Mouse (Mus musculus): ENCODE data around the gene Cacnb3.
"Not testable (repeated sequence)": the region's sequence is repeated elsewhere in the genome, so short reads cannot be mapped to it uniquely, and the experiment has no call there.

Gene Cacnb3

GRCm38 (mm10) chr15:98630540-98630939 lies at the start of gene Cacnb3:
TSS of gene Cacnb3 (plus strand) at chr15:98630840.
- DNase-seq (ENCODE audit: low read depth, low spot score), result no peak

GRCm38 (mm10) chr15:98582410-98582809 lies 48.2 kb upstream of the Cacnb3 start:
- DNase-seq (ENCODE audit: low read depth, low spot score), result no peak

GRCm38 (mm10) chr15:98582996-98583395 lies 47.6 kb upstream of the Cacnb3 start:
- no peak for DNase-seq (ENCODE audit: low read depth, low spot score)

GRCm38 (mm10) chr15:98585421-98585820 lies 45.2 kb upstream of the Cacnb3 start:
- DNase-seq (ENCODE audit: low read depth, low spot score), result no peak

- not testable (repeated sequence) for DNase-seq (ENCODE audit: low read depth, low spot score)
Observed at GRCm38 (mm10) chr15:98586141-98586540, 44.5 kb upstream of the Cacnb3 start.

- no peak for DNase-seq (ENCODE audit: low read depth, low spot score)
Observed at GRCm38 (mm10) chr15:98587751-98588150, 42.9 kb upstream of the Cacnb3 start.

GRCm38 (mm10) chr15:98589640-98590336 lies 40.9 kb upstream of the Cacnb3 start:
- no peak for DNase-seq (ENCODE audit: low read depth, low spot score)

- DNase-seq (ENCODE audit: low read depth, low spot score), result no peak
Observed at GRCm38 (mm10) chr15:98591396-98591795, 39.2 kb upstream of the Cacnb3 start.

GRCm38 (mm10) chr15:98594193-98594592 lies 36.4 kb upstream of the Cacnb3 start:
- DNase-seq (ENCODE audit: low read depth, low spot score), result no peak

GRCm38 (mm10) chr15:98595049-98595448 lies 35.6 kb upstream of the Cacnb3 start:
- DNase-seq (ENCODE audit: low read depth, low spot score), result no peak

- DNase-seq (ENCODE audit: low read depth, low spot score), result no peak
Observed at GRCm38 (mm10) chr15:98596609-98597008, 34.0 kb upstream of the Cacnb3 start.

- DNase-seq (ENCODE audit: low read depth, low spot score), result no peak
Observed at GRCm38 (mm10) chr15:98600036-98600709, 30.5 kb upstream of the Cacnb3 start.

GRCm38 (mm10) chr15:98601832-98602190 lies 28.8 kb upstream of the Cacnb3 start:
- no peak for DNase-seq (ENCODE audit: low read depth, low spot score)

- DNase-seq (ENCODE audit: low read depth, low spot score), result no peak
Observed at GRCm38 (mm10) chr15:98602191-98602881, 28.3 kb upstream of the Cacnb3 start.

- no peak for DNase-seq (ENCODE audit: low read depth, low spot score)
Observed at GRCm38 (mm10) chr15:98602921-98603458, 27.6 kb upstream of the Cacnb3 start.

- DNase-seq (ENCODE audit: low read depth, low spot score), result no peak
Observed at GRCm38 (mm10) chr15:98604041-98604575, 26.5 kb upstream of the Cacnb3 start.

- no peak for DNase-seq (ENCODE audit: low read depth, low spot score)
Observed at GRCm38 (mm10) chr15:98606051-98606536, 24.5 kb upstream of the Cacnb3 start.

GRCm38 (mm10) chr15:98606739-98607138 lies 23.9 kb upstream of the Cacnb3 start:
- DNase-seq (ENCODE audit: low read depth, low spot score), result no peak

GRCm38 (mm10) chr15:98607557-98607956 lies 23.1 kb upstream of the Cacnb3 start:
- no peak for DNase-seq (ENCODE audit: low read depth, low spot score)

- DNase-seq (ENCODE audit: low read depth, low spot score), result no peak
Observed at GRCm38 (mm10) chr15:98608058-98608783, 22.4 kb upstream of the Cacnb3 start.

- no peak for DNase-seq (ENCODE audit: low read depth, low spot score)
Observed at GRCm38 (mm10) chr15:98608784-98609250, 21.8 kb upstream of the Cacnb3 start.

Data from mesoderm, embryonic 11.5 days (tissue).